In genomic region chr5:32336092-32336491, GRCm38 (mm10) we compare ENCODE assay signal across 12 mouse cellular contexts.
DNase-seq lines count a peak whose midpoint lies in the region; ATAC-seq and TF ChIP-seq lines count a peak whose summit lies in the region.
"Had no signal": no experiment of that assay in that cellular context is flagged by ENCODE, and none has a peak within 500 bp of the region (broad histone marks: within the 10 kb centered on the region; RNA-seq: fewer than 3 reads in every experiment).

No protein-coding gene starts in this region.

- H3K9me3 ChIP-seq in hindbrain, postnatal 0 days (ENCODE audit: low read length) = no peaks in the 10 kb centered on the region
- H3K9me3 ChIP-seq in hindbrain, embryonic 14.5 days (ENCODE audit: control insufficient read depth, low read length) = no peaks in the 10 kb centered on the region
- H3K9me3 ChIP-seq in embryonic facial prominence, embryonic 10.5 days = no peaks in the 10 kb centered on the region
- H3K9me3 ChIP-seq in lung, postnatal 0 days (ENCODE audit: low read length) = no peaks in the 10 kb centered on the region
- H3K9me3 ChIP-seq: G1E; liver, embryonic 13.5 days had no signal

- no peaks in the 10 kb centered on the region for H3K36me3 ChIP-seq in hindbrain, postnatal 0 days (ENCODE audit: insufficient read depth, low read length)
- H3K36me3 ChIP-seq in hindbrain, embryonic 14.5 days (replicated peaks; ENCODE audit: control insufficient read depth, insufficient read depth) = no peaks in the 10 kb centered on the region
- no peaks in the 10 kb centered on the region for H3K36me3 ChIP-seq in embryonic facial prominence, embryonic 10.5 days (replicated peaks)
- H3K36me3 ChIP-seq in lung, postnatal 0 days (ENCODE audit: insufficient read depth, low read length) = no peaks in the 10 kb centered on the region
- H3K36me3 ChIP-seq: G1E; liver, embryonic 13.5 days had no signal

- H3K27ac ChIP-seq in hindbrain, postnatal 0 days = peak overlapping the region; percentile 38; the same call in 1 of the 2 replicates
- H3K27ac ChIP-seq in hindbrain, embryonic 14.5 days = no peak overlapping the region
- peak overlapping the region; percentile 54; the same call in 1 of the 2 replicates for H3K27ac ChIP-seq in embryonic facial prominence, embryonic 10.5 days (replicated peaks)
- no peak overlapping the region for H3K27ac ChIP-seq in lung, postnatal 0 days (ENCODE audit: low read length)
- H3K27ac ChIP-seq: liver, embryonic 13.5 days had no signal

- H3K4me2 ChIP-seq in hindbrain, postnatal 0 days (ENCODE audit: low read depth, low read length) = no peak overlapping the region
- H3K4me2 ChIP-seq in hindbrain, embryonic 14.5 days (replicated peaks) = no peak overlapping the region
- no peak overlapping the region for H3K4me2 ChIP-seq in lung, postnatal 0 days (replicated peaks; ENCODE audit: low read depth, low read length)
- H3K4me2 ChIP-seq: liver, embryonic 13.5 days had no signal

- H3K4me3 ChIP-seq in hindbrain, postnatal 0 days (ENCODE audit: low read length) = no peak overlapping the region
- no peak overlapping the region for H3K4me3 ChIP-seq in hindbrain, embryonic 14.5 days (replicated peaks; ENCODE audit: low read length)
- H3K4me3 ChIP-seq in embryonic facial prominence, embryonic 10.5 days = no peak overlapping the region
- H3K4me3 ChIP-seq in lung, postnatal 0 days (ENCODE audit: low read depth, low read length) = no peak overlapping the region
- H3K4me3 ChIP-seq: liver, embryonic 13.5 days had no signal

- H3K4me1 ChIP-seq in hindbrain, postnatal 0 days (ENCODE audit: insufficient read depth, low read length) = peaks cover 4% of the 10 kb centered on the region; the same call in 1 of the 2 replicates
- H3K4me1 ChIP-seq in hindbrain, embryonic 14.5 days (replicated peaks; ENCODE audit: control insufficient read depth, insufficient read depth, low read length) = peaks cover 14% of the 10 kb centered on the region; the same call in 1 of the 2 replicates
- peaks cover 43% of the 10 kb centered on the region for H3K4me1 ChIP-seq in embryonic facial prominence, embryonic 10.5 days
- H3K4me1 ChIP-seq in lung, postnatal 0 days (ENCODE audit: insufficient read depth, low read depth, low read length) = no peaks in the 10 kb centered on the region
- H3K4me1 ChIP-seq: liver, embryonic 13.5 days had no signal

- WGBS in hindbrain, postnatal 0 days = 71% methylated on average over 5 of the region's 5 CpGs
- WGBS in hindbrain, embryonic 14.5 days = 77% methylated on average over 5 of the region's 5 CpGs
- WGBS in embryonic facial prominence, embryonic 10.5 days = 70% methylated on average over 5 of the region's 5 CpGs
- WGBS in lung, postnatal 0 days = 61% methylated on average over 5 of the region's 5 CpGs

- DNase-seq in adrenal gland, adult 2 months = peak; percentile 46
- no peak for DNase-seq in adrenal gland, postnatal 4 days (ENCODE audit: low spot score in 2 of 2)
- no peak for DNase-seq in hindbrain, postnatal 0 days (ENCODE audit: low spot score)
- no peak for DNase-seq in hindbrain, embryonic 14.5 days (ENCODE audit: low spot score)
- peak; percentile 41 for DNase-seq in 3134 (ENCODE audit: extremely low read depth, insufficient read length, low spot score)
- no peak for DNase-seq in embryonic facial prominence, embryonic 10.5 days (ENCODE audit: low spot score)
- no peak for DNase-seq in testis, postnatal 14 days (ENCODE audit: low spot score)
- DNase-seq in lung, postnatal 0 days (ENCODE audit: low spot score) = no peak
- DNase-seq: adrenal gland, adult 8-10 months; liver, embryonic 13.5 days; thymus, adult 18-20 months had no signal

- no peak for TF ChIP-seq CTCF in hindbrain, postnatal 0 days (IDR thresholded peaks at IDR 0.05; ENCODE audit: low read depth)
- TF ChIP-seq CTCF in lung, postnatal 0 days (IDR thresholded peaks at IDR 0.05) = no peak

- H3K27me3 ChIP-seq in hindbrain, postnatal 0 days (ENCODE audit: insufficient read depth, low read length) = no peaks in the 10 kb centered on the region
- H3K27me3 ChIP-seq in hindbrain, embryonic 14.5 days (ENCODE audit: control insufficient read depth, insufficient read depth, low read length) = no peaks in the 10 kb centered on the region
- H3K27me3 ChIP-seq in embryonic facial prominence, embryonic 10.5 days (replicated peaks; ENCODE audit: low read depth, poor library complexity, severe bottlenecking) = no peaks in the 10 kb centered on the region
- H3K27me3 ChIP-seq in lung, postnatal 0 days (replicated peaks; ENCODE audit: insufficient read depth, low read length) = no peaks in the 10 kb centered on the region

- no peak for ATAC-seq in hindbrain, postnatal 0 days
- no peak for ATAC-seq in hindbrain, embryonic 14.5 days (ENCODE audit: low FRiP score)
- no peak for ATAC-seq in lung, postnatal 0 days

- H3K9ac ChIP-seq in hindbrain, postnatal 0 days (replicated peaks; ENCODE audit: low read length) = no peak overlapping the region
- no peak overlapping the region for H3K9ac ChIP-seq in hindbrain, embryonic 14.5 days
- no peak overlapping the region for H3K9ac ChIP-seq in lung, postnatal 0 days (replicated peaks; ENCODE audit: low read depth)
- H3K9ac ChIP-seq: liver, embryonic 13.5 days had no signal

- no peak for TF ChIP-seq EP300 in lung, postnatal 0 days (IDR thresholded peaks at IDR 0.05)

Comparison
In these comparisons a context has a peak if more than half of its experiments do, and no peak if none do; other contexts are left out.
1. DNase-seq: peak in adrenal gland, adult 2 months (single experiment) and 3134 (single experiment); none in adrenal gland, postnatal 4 days (0 of 2), hindbrain, postnatal 0 days (single experiment), hindbrain, embryonic 14.5 days (single experiment), embryonic facial prominence, embryonic 10.5 days (single experiment), testis, postnatal 14 days (single experiment) and lung, postnatal 0 days (single experiment).
2. H3K27ac ChIP-seq: peak in hindbrain, postnatal 0 days (single experiment) and embryonic facial prominence, embryonic 10.5 days (single experiment); none in hindbrain, embryonic 14.5 days (single experiment) and lung, postnatal 0 days (single experiment).